Mouse (Mus musculus) MEL (cell line): ENCODE measurements around the gene Cryba2. TPM values are rescaled to one million over a fixed set of nuclear protein-coding genes. Genes with fewer than 3 reads are reported as not detected.

Source experiments
- DNase-seq: peaks from one replicate; pipeline ENCODE4 v3.0.0; 2011; ENCODE audit warnings: low read depth, low spot score
- H3K27ac ChIP-seq: 2 replicates; pipeline ENCODE4 v1.5.1; 2012; ENCODE audit warnings: low read depth, mild to moderate bottlenecking, control low read depth, low read length, moderate library complexity; ENCODE audit not compliant: control insufficient read depth
- H3K27me3 ChIP-seq, 2 experiments: fragments of 150-350 bp in 1 of 2; sonication (generic) in 1 of 2; 2 replicates each; pipeline ENCODE4 v1.6.1; 2012; ENCODE audit warnings: low read length in 2 of 2, mild to moderate bottlenecking in 2 of 2, improper control_type of control experiment in 1 of 2, moderate library complexity in 1 of 2; ENCODE audit not compliant: insufficient read depth in 2 of 2, control insufficient read depth in 1 of 2
- H3K36me3 ChIP-seq, 2 experiments: 2 replicates each; pipeline ENCODE4 v1.6.1; 2012 to 2014; ENCODE audit warnings: low read length in 2 of 2, improper control_type of control experiment in 1 of 2, inconsistent platforms in 1 of 2, mild to moderate bottlenecking in 1 of 2; ENCODE audit not compliant: insufficient read depth in 2 of 2, control insufficient read depth in 1 of 2
- H3K4me1 ChIP-seq, 2 experiments: fragments of 150-350 bp in 1 of 2; sonication (generic) in 1 of 2; 2 replicates each; pipeline ENCODE4 v1.6.1; 2012; ENCODE audit warnings: low read length in 2 of 2, improper control_type of control experiment in 1 of 2, mild to moderate bottlenecking in 1 of 2; ENCODE audit not compliant: insufficient read depth in 2 of 2, control insufficient read depth in 1 of 2
- H3K4me3 ChIP-seq, 2 experiments: fragments of 150-350 bp in 1 of 2; sonication (generic) in 1 of 2; 2 replicates each; pipeline ENCODE4 v1.5.1; 2012; ENCODE audit warnings: low read depth in 2 of 2, low read length in 2 of 2, mild to moderate bottlenecking in 2 of 2, moderate library complexity in 2 of 2, control low read depth in 1 of 2, improper control_type of control experiment in 1 of 2; ENCODE audit not compliant: control insufficient read depth in 1 of 2, insufficient read depth in 1 of 2
- H3K79me2 ChIP-seq: 2 replicates; pipeline ENCODE4 v1.6.1; 2012; ENCODE audit warnings: mild to moderate bottlenecking, low read length, moderate library complexity; ENCODE audit not compliant: control insufficient read depth, poor library complexity, insufficient read depth
- H3K9ac ChIP-seq: 2 replicates; pipeline ENCODE4 v1.6.1; 2012; ENCODE audit warnings: low read depth, mild to moderate bottlenecking, control low read depth, low read length, moderate library complexity; ENCODE audit not compliant: control insufficient read depth, poor library complexity, severe bottlenecking
- H3K9me3 ChIP-seq: fragments of 150-350 bp; sonication (generic); replicated peaks from 2 replicates; pipeline ENCODE4 v1.6.1; 2012; ENCODE audit warnings: mild to moderate bottlenecking, low read length, improper control_type of control experiment, moderate library complexity; ENCODE audit not compliant: insufficient read depth
- CHD1 ChIP-seq: IDR thresholded peaks from 2 replicates; pipeline ENCODE4 v1.6.1; 2012; ENCODE audit warnings: low read depth, mild to moderate bottlenecking, inconsistent platforms, low read length, improper control_type of control experiment
- CHD2 ChIP-seq: IDR thresholded peaks from 2 replicates; pipeline ENCODE4 v1.6.1; 2011; ENCODE audit warnings: low read length, improper control_type of control experiment
- CTCF ChIP-seq, 3 experiments: IDR thresholded peaks in 2 of 3; conservative IDR thresholded peaks in 1 of 3; 2 replicates each; pipeline ENCODE4 v1.5.1; 2011 to 2012; ENCODE audit warnings: low read length in 3 of 3, low read depth in 2 of 3, mild to moderate bottlenecking in 2 of 3, improper control_type of control experiment in 1 of 3, inconsistent platforms in 1 of 3, mixed read lengths in 1 of 3, moderate library complexity in 1 of 3; ENCODE audit not compliant: control insufficient read depth in 1 of 3, insufficient read depth in 1 of 3, poor library complexity in 1 of 3, severe bottlenecking in 1 of 3
- ELF1 ChIP-seq: IDR thresholded peaks from 2 replicates; pipeline ENCODE4 v1.6.1; 2014; ENCODE audit warnings: low read depth, mild to moderate bottlenecking, inconsistent platforms, low read length, improper control_type of control experiment, moderate library complexity
- ETS1 ChIP-seq: IDR thresholded peaks from 2 replicates; pipeline ENCODE4 v1.6.1; 2012; ENCODE audit warnings: low read depth, mild to moderate bottlenecking, inconsistent platforms, low read length, improper control_type of control experiment, moderate library complexity
- GABPA ChIP-seq: IDR thresholded peaks from 2 replicates; pipeline ENCODE4 v1.6.1; 2012; ENCODE audit warnings: low read depth, mild to moderate bottlenecking, inconsistent platforms, low read length, improper control_type of control experiment, moderate library complexity
- GATA1 ChIP-seq: IDR thresholded peaks from 2 replicates; pipeline ENCODE4 v1.6.1; 2011; ENCODE audit warnings: low read depth, low read length, improper control_type of control experiment
- HCFC1 ChIP-seq: IDR thresholded peaks from 2 replicates; pipeline ENCODE4 v1.6.1; 2012; ENCODE audit warnings: low read depth, mild to moderate bottlenecking, inconsistent platforms, low read length, improper control_type of control experiment, moderate library complexity
- MAFK ChIP-seq: IDR thresholded peaks from 2 replicates; pipeline ENCODE4 v1.6.1; 2011; ENCODE audit warnings: low read depth, mild to moderate bottlenecking, low read length, improper control_type of control experiment, borderline replicate concordance
- MAX ChIP-seq: IDR thresholded peaks from 2 replicates; pipeline ENCODE4 v1.6.1; 2011; ENCODE audit warnings: low read length, improper control_type of control experiment
- MAZ ChIP-seq: IDR thresholded peaks from 2 replicates; pipeline ENCODE4 v1.6.1; 2012; ENCODE audit warnings: low read depth, mild to moderate bottlenecking, inconsistent platforms, low read length, improper control_type of control experiment
- MXI1 ChIP-seq: IDR thresholded peaks from 2 replicates; pipeline ENCODE4 v1.6.1; 2011; ENCODE audit warnings: mild to moderate bottlenecking, low read depth, low read length, improper control_type of control experiment
- MYB ChIP-seq: IDR thresholded peaks from 2 replicates; pipeline ENCODE4 v1.6.1; 2011; ENCODE audit warnings: mild to moderate bottlenecking, low read depth, low read length, improper control_type of control experiment
- NELFE ChIP-seq: IDR thresholded peaks from 2 replicates; pipeline ENCODE4 v1.6.1; 2011; ENCODE audit warnings: low read depth, low read length, improper control_type of control experiment
- NRF1 ChIP-seq: IDR thresholded peaks from 2 replicates; pipeline ENCODE4 v1.6.1; 2014; ENCODE audit warnings: low read depth, mild to moderate bottlenecking, inconsistent platforms, low read length, improper control_type of control experiment, moderate library complexity; ENCODE audit not compliant: poor library complexity, insufficient read depth, severe bottlenecking
- POLR2A ChIP-seq, 2 experiments: IDR thresholded peaks; 2 replicates each; pipeline ENCODE4 v1.6.1; 2011 to 2012; ENCODE audit warnings: low read length in 2 of 2, mild to moderate bottlenecking in 2 of 2, control low read depth in 1 of 2, improper control_type of control experiment in 1 of 2, low read depth in 1 of 2, moderate library complexity in 1 of 2; ENCODE audit not compliant: control insufficient read depth in 1 of 2, insufficient read depth in 1 of 2, poor library complexity in 1 of 2
- POLR2AphosphoS2 ChIP-seq: IDR thresholded peaks from 2 replicates; pipeline ENCODE4 v1.6.1; 2011; ENCODE audit warnings: low read length, improper control_type of control experiment
- POLR2AphosphoS5 ChIP-seq: IDR thresholded peaks from 2 replicates; pipeline ENCODE4 v1.6.1; 2012; ENCODE audit warnings: low read depth, borderline replicate concordance, mild to moderate bottlenecking, inconsistent platforms, low read length, moderate library complexity, mixed read lengths
- RAD21 ChIP-seq: IDR thresholded peaks from 2 replicates; pipeline ENCODE4 v1.6.1; 2011; ENCODE audit warnings: mild to moderate bottlenecking, low read depth, low read length, improper control_type of control experiment
- SMC3 ChIP-seq: IDR thresholded peaks from 2 replicates; pipeline ENCODE4 v1.6.1; 2011; ENCODE audit warnings: low read depth, low read length, improper control_type of control experiment
- UBTF ChIP-seq: IDR thresholded peaks from 2 replicates; pipeline ENCODE4 v1.6.1; 2012; ENCODE audit warnings: low read depth, mild to moderate bottlenecking, inconsistent platforms, low read length, improper control_type of control experiment, moderate library complexity, borderline replicate concordance; ENCODE audit not compliant: insufficient read depth
- ZMIZ1 ChIP-seq: IDR thresholded peaks from 2 replicates; pipeline ENCODE4 v1.6.1; 2012; ENCODE audit warnings: low read depth, mild to moderate bottlenecking, inconsistent platforms, low read length, improper control_type of control experiment, moderate library complexity
- polyA plus RNA-seq, 2 experiments: library from polyadenylated mRNA; stranded (reverse) in 1 of 2; unstranded in 1 of 2; fragments of >175 nt in 1 of 2; fragments of >200 nt in 1 of 2; gene quantifications; 2 replicates each; pipeline versions ENCODE4 v1.2.1 to v1.2.4; 2012; ENCODE audit warnings: low replicate concordance in 2 of 2, low read depth in 1 of 2; ENCODE audit not compliant: insufficient read length in 2 of 2, insufficient read depth in 1 of 2, missing spikeins in 1 of 2
- total RNA-seq: library from RNA; depleted of rRNA; stranded (reverse); fragments of 300-350 nt; gene quantifications from 2 replicates; pipeline ENCODE4 v1.2.3, GENCODE M21; 2012

Cryba2 gene
- total and polyA plus RNA-seq, 3 experiments, result not detected

DNA sequence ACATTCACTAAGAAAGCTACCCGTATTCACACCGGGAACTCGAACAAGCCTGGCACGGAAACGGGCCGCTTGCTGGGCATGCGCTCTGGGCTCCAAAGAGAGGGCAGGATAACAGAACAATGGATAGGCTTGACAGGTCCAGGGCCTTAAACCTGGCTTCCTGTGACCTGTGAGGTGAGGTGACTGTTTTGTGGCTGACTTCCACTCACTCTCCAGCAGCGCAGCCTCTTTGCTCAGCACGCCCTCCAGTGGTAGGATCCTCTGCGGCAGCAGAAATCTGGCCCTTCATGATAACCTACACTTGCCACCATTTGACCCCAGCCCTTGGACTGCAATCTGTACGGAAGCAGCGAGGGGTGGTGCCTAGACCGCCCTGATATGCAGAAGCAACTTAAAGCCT, 22.8 kb upstream of the Cryba2 start:
- Histone ChIP-seq H3K9me3 (no peaks in the 10 kb centered on the region), H3K27me3 (peaks cover 0 to 2% of the 10 kb centered on the region in 2 experiments; a peak in 2 of 4 replicates), H3K4me1 (no peaks in the 10 kb centered on the region), H3K36me3 (no peaks in the 10 kb centered on the region), H3K27ac (no peak overlapping the region), H3K79me2 (no peaks in the 10 kb centered on the region), H3K9ac (no peak overlapping the region), H3K4me3 (no peak overlapping the region)
- TF ChIP-seq CTCF (IDR thresholded peaks at IDR 0.05 in 2 of 3, conservative IDR thresholded peaks at IDR 0.05 in 1 of 3; ENCODE audit: control insufficient read depth in 1 of 3, insufficient read depth in 1 of 3, low read depth in 2 of 3, low read length in 3 of 3, poor library complexity in 1 of 3, severe bottlenecking in 1 of 3) (peak in 2 of 3 experiments; percentile 15 to 42; a peak in 3 of 6 replicates), POLR2A (IDR thresholded peaks at IDR 0.05; ENCODE audit: control insufficient read depth in 1 of 2, insufficient read depth in 1 of 2, low read depth in 1 of 2, low read length in 2 of 2, poor library complexity in 1 of 2) (no peak)
- no peak for DNase-seq

DNA sequence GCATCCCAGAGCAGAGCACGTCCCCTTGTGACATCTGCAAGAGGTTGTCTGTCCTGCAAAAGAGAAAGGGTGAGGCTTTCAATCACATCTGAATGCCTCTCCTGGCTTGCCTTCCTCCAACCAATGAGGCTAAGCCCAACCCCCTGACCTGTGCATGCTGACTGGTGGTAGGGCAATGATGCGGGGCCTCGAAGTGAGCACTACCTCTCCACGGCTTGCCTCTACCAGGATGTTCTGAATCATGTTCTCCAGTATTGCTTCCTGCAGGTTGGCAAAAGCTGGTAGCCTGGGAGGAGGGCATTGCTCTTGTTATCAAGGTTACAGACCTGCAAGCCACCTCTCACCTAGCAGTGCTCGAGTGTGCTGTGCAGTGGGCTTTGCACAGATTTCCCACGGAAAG, 9.2 kb upstream of the Cryba2 start:
- H3K79me2 ChIP-seq, result no peaks in the 10 kb centered on the region
- no peak overlapping the region for H3K27ac ChIP-seq
- no peak for DNase-seq
- H3K36me3 ChIP-seq, result no peaks in the 10 kb centered on the region
- no peaks in the 10 kb centered on the region for H3K4me1 ChIP-seq
- H3K4me3 ChIP-seq, result no peak overlapping the region
- no peak for TF ChIP-seq ZMIZ1
- TF ChIP-seq CHD2, result no peak
- TF ChIP-seq GABPA, result no peak
- TF ChIP-seq MAFK, result no peak
- TF ChIP-seq POLR2AphosphoS5, result no peak
- no peak for TF ChIP-seq ETS1
- no peak for TF ChIP-seq HCFC1
- TF ChIP-seq MYB, result no peak
- TF ChIP-seq MXI1, result no peak
- no peak for TF ChIP-seq MAZ
- TF ChIP-seq POLR2AphosphoS2, result no peak
- TF ChIP-seq UBTF, result no peak
- TF ChIP-seq NELFE, result no peak
- no peak for TF ChIP-seq GATA1
- TF ChIP-seq ELF1, result no peak
- no peak for TF ChIP-seq MAX
- H3K27me3 ChIP-seq, result no peaks in the 10 kb centered on the region
- H3K9ac ChIP-seq, result no peak overlapping the region
- H3K9me3 ChIP-seq, result no peaks in the 10 kb centered on the region

GRCm38 (mm10) chr1:74901686-74902085, 8.7 kb upstream of the Cryba2 start:
- peak; percentile 58 to 66 (median 58) for TF ChIP-seq CTCF (IDR thresholded peaks at IDR 0.05 in 2 of 3, conservative IDR thresholded peaks at IDR 0.05 in 1 of 3; ENCODE audit: control insufficient read depth in 1 of 3, insufficient read depth in 1 of 3, low read depth in 2 of 3, low read length in 3 of 3, poor library complexity in 1 of 3, severe bottlenecking in 1 of 3)
- peak; percentile 40 for TF ChIP-seq SMC3
- TF ChIP-seq RAD21, result peak; percentile 7
- no peak for TF ChIP-seq CHD1
- no peak for TF ChIP-seq CHD2
- TF ChIP-seq NRF1, result no peak
- Histone ChIP-seq H3K4me1 (no peaks in the 10 kb centered on the region), H3K9ac (no peak overlapping the region), H3K27ac (no peak overlapping the region), H3K27me3 (no peaks in the 10 kb centered on the region), H3K4me3 (no peak overlapping the region), H3K79me2 (no peaks in the 10 kb centered on the region), H3K9me3 (no peaks in the 10 kb centered on the region), H3K36me3 (no peaks in the 10 kb centered on the region)
- peak; percentile 64 for DNase-seq
